Mouse (Mus musculus): Measurements from ENCODE around the gene Gadl1. TPM values are rescaled to one million over a fixed set of nuclear protein-coding genes. Genes with fewer than 3 reads are reported as not detected.

Gadl1 gene
- polyA plus RNA-seq, 1 experiment from 2014 or later = 0.37 TPM

DNA sequence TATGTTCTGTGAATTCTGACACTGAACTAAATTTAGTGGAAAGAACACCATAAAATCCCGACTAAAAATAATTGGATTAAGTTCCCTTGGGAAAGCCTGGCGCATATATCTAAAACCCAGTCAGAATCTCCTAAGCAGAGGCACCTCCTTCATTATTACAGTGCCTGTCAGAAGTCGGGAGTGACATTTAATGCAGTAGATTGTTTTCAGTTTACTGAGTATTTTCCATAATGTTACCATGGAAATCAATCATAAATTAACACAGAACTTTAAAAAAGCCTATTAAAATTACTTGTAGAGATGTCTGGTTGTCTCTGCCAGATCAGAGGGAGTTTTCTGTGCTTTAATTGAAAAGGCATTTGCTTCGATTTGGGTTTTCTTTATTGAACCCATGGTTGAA is 33.2 kb downstream of the Gadl1 start:
- Histone ChIP-seq H3K27ac (ENCODE audit: low read depth, low read length) (no peak overlapping the region), H3K4me1 (replicated peaks; ENCODE audit: control insufficient read depth, insufficient read depth, low read length) (no peaks in the 10 kb centered on the region), H3K4me2 (no peak overlapping the region), H3K9ac (ENCODE audit: low read depth, low read length) (no peak overlapping the region), H3K27me3 (replicated peaks; ENCODE audit: control insufficient read depth, insufficient read depth, low read length) (no peaks in the 10 kb centered on the region), H3K9me3 (ENCODE audit: control insufficient read depth, low read length) (no peaks in the 10 kb centered on the region), H3K36me3 (ENCODE audit: control insufficient read depth, insufficient read depth, low read length) (no peaks in the 10 kb centered on the region), H3K4me3 (ENCODE audit: low read depth, low read length) (no peak overlapping the region)
- DNase-seq (ENCODE audit: low spot score) (no peak), ATAC-seq (replicated peaks; ENCODE audit: low FRiP score) (no peak)
- WGBS = 67% methylated on average over 4 of the region's 4 CpGs

DNA sequence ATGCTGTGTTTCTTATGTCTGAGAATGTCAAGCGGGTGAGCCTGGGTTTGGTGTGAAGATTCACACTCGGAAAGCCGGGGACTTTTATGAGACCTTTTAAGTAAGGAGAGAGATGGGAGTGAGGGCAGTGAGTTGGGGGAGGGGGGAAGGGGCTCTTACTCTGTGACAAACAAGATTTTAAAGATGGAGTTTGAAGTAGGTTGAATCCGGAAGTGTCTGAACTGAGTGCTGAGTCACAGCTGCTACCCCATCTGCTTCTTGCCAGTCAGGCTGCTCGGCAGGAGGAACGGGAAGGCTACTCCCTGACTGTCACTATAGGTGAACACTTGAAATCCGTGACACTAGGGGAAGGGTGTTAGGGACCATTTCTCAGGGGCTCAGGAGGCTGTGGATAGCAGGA is 33.7 kb downstream of the Gadl1 start:
- Histone ChIP-seq H3K27ac (ENCODE audit: low read depth, low read length) (no peak overlapping the region), H3K4me2 (no peak overlapping the region), H3K27me3 (replicated peaks; ENCODE audit: control insufficient read depth, insufficient read depth, low read length) (no peaks in the 10 kb centered on the region), H3K4me3 (ENCODE audit: low read depth, low read length) (no peak overlapping the region), H3K4me1 (replicated peaks; ENCODE audit: control insufficient read depth, insufficient read depth, low read length) (no peaks in the 10 kb centered on the region), H3K9me3 (ENCODE audit: control insufficient read depth, low read length) (no peaks in the 10 kb centered on the region), H3K36me3 (ENCODE audit: control insufficient read depth, insufficient read depth, low read length) (no peaks in the 10 kb centered on the region), H3K9ac (ENCODE audit: low read depth, low read length) (no peak overlapping the region)
- no peak for ATAC-seq (replicated peaks; ENCODE audit: low FRiP score)
- no peak for DNase-seq (ENCODE audit: low spot score)
- WGBS = 29% methylated on average over 7 of the region's 7 CpGs

DNA sequence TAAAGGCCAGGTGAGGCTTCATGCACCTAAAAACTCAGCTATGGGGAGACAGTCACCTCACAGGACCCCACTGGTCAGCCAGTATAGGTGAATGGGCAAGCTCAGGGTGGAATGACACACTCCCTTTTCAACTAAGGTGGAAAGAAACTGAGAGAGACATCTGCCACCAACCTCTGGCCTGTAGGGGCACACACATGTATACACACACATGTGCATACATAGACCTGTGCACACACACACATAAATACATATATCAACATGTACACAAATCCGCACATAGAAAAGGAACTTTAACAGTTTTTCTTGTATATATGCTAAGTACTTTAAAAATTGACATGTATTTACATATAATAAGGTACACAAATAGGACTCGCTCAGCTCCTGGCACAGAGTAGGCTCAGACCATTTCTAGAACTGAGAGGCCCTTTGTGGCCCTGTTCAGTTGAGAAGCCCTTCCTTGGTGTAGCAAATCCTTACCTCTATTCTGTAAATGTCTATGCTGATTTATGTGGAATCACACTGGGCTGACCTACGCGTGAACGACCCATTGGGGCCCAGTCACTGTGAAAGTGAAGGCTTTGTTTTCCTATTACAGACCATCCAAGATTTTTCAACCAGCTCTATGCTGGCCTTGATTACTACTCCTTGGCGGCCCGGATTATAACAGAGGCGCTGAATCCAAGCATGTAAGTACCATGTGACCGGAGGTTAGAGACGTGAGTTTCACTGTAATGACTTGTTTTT is 34.5 kb downstream of the Gadl1 start:
- DNase-seq (ENCODE audit: low spot score) (no peak), ATAC-seq (replicated peaks; ENCODE audit: low FRiP score) (no peak)
- Histone ChIP-seq H3K36me3 (ENCODE audit: control insufficient read depth, insufficient read depth, low read length) (no peaks in the 10 kb centered on the region), H3K4me1 (replicated peaks; ENCODE audit: control insufficient read depth, insufficient read depth, low read length) (no peaks in the 10 kb centered on the region), H3K27ac (ENCODE audit: low read depth, low read length) (no peak overlapping the region), H3K9me3 (ENCODE audit: control insufficient read depth, low read length) (no peaks in the 10 kb centered on the region), H3K4me2 (no peak overlapping the region), H3K27me3 (replicated peaks; ENCODE audit: control insufficient read depth, insufficient read depth, low read length) (no peaks in the 10 kb centered on the region), H3K9ac (ENCODE audit: low read depth, low read length) (no peak overlapping the region), H3K4me3 (ENCODE audit: low read depth, low read length) (no peak overlapping the region)
- 91% methylated on average over 10 of the region's 10 CpGs for whole genome bisulfite sequencing

DNA sequence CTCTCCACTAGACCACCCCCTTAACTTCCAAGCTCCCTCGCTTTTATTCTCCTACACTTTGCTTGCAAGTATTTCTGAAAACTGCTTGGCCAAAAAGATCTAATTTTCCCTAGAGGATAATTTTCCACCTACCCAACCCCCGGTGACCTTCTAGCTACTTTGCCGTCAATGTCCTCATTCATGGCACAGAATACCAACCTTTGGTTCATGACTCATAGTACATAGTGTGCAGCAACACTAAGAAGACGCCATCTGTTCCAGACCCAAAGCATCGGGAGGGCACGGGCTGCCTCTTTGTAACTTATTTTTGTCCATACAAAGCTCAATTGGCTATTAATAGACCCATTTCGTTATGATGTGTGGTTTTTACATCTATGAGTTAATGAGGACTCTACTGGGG is 55.8 kb downstream of the Gadl1 start:
- 79% methylated on average over 7 of the region's 7 CpGs for WGBS
- no peaks in the 10 kb centered on the region for H3K36me3 ChIP-seq (ENCODE audit: control insufficient read depth, insufficient read depth, low read length)
- no peaks in the 10 kb centered on the region for H3K4me1 ChIP-seq (replicated peaks; ENCODE audit: control insufficient read depth, insufficient read depth, low read length)
- DNase-seq (ENCODE audit: low spot score) (no peak), ATAC-seq (replicated peaks; ENCODE audit: low FRiP score) (no peak)
- H3K4me2 ChIP-seq = no peak overlapping the region
- H3K27ac ChIP-seq (ENCODE audit: low read depth, low read length) = no peak overlapping the region
- no peaks in the 10 kb centered on the region for H3K27me3 ChIP-seq (replicated peaks; ENCODE audit: control insufficient read depth, insufficient read depth, low read length)
- H3K4me3 ChIP-seq (ENCODE audit: low read depth, low read length) = no peak overlapping the region
- no peaks in the 10 kb centered on the region for H3K9me3 ChIP-seq (ENCODE audit: control insufficient read depth, low read length)
- no peak overlapping the region for H3K9ac ChIP-seq (ENCODE audit: low read depth, low read length)

DNA sequence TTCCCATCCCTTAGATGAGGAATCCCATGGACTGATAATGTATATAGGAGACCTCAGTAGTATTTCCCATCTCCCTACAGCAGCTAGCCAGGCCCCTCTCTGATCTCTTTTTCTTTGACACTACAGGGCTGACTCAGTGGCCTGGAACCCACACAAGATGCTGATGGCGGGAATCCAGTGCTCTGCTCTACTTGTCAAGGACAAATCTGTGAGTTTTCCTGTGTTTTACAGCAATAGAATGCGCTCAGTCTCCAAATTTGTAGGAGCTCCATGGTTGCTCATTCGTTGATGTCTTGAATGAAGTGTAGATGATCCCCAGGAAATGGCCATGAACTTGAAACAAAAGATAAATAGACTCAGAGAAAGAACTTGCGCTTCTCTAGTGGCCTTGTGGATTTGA is 56.9 kb downstream of the Gadl1 start:
- Histone ChIP-seq H3K36me3 (ENCODE audit: control insufficient read depth, insufficient read depth, low read length) (no peaks in the 10 kb centered on the region), H3K27ac (ENCODE audit: low read depth, low read length) (no peak overlapping the region), H3K27me3 (replicated peaks; ENCODE audit: control insufficient read depth, insufficient read depth, low read length) (no peaks in the 10 kb centered on the region), H3K9me3 (ENCODE audit: control insufficient read depth, low read length) (no peaks in the 10 kb centered on the region), H3K4me1 (replicated peaks; ENCODE audit: control insufficient read depth, insufficient read depth, low read length) (no peaks in the 10 kb centered on the region), H3K9ac (ENCODE audit: low read depth, low read length) (no peak overlapping the region), H3K4me3 (ENCODE audit: low read depth, low read length) (no peak overlapping the region), H3K4me2 (no peak overlapping the region)
- ATAC-seq (replicated peaks; ENCODE audit: low FRiP score) = no peak
- WGBS = 80% methylated on average over 4 of the region's 4 CpGs
- DNase-seq (ENCODE audit: low spot score) = no peak

DNA sequence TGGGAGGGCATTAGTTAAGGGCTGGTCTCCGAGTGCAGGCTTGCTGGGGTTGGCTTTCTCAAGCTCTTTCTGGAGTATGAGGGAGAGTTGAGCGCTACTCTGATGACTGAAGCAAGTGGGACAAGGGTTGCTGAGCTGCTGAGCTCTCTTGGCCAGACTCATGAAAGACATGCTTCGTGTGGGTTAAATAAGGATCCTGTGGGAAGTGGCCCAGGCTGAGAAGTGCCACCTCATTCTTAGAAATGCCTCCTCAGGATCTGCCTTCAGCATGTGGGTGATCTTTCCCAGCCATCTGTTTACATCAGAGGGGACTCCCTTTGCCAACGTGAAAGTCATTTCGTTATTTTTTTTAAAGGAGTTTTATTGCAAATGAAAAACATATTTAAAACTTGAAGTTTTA is 57.5 kb downstream of the Gadl1 start:
- Histone ChIP-seq H3K36me3 (ENCODE audit: control insufficient read depth, insufficient read depth, low read length) (no peaks in the 10 kb centered on the region), H3K4me3 (ENCODE audit: low read depth, low read length) (no peak overlapping the region), H3K9me3 (ENCODE audit: control insufficient read depth, low read length) (no peaks in the 10 kb centered on the region), H3K4me2 (no peak overlapping the region), H3K4me1 (replicated peaks; ENCODE audit: control insufficient read depth, insufficient read depth, low read length) (no peaks in the 10 kb centered on the region), H3K27me3 (replicated peaks; ENCODE audit: control insufficient read depth, insufficient read depth, low read length) (no peaks in the 10 kb centered on the region), H3K9ac (ENCODE audit: low read depth, low read length) (no peak overlapping the region), H3K27ac (ENCODE audit: low read depth, low read length) (no peak overlapping the region)
- 84% methylated on average over 5 of the region's 5 CpGs for WGBS
- DNase-seq (ENCODE audit: low spot score) = no peak
- ATAC-seq (replicated peaks; ENCODE audit: low FRiP score) = no peak

DNA sequence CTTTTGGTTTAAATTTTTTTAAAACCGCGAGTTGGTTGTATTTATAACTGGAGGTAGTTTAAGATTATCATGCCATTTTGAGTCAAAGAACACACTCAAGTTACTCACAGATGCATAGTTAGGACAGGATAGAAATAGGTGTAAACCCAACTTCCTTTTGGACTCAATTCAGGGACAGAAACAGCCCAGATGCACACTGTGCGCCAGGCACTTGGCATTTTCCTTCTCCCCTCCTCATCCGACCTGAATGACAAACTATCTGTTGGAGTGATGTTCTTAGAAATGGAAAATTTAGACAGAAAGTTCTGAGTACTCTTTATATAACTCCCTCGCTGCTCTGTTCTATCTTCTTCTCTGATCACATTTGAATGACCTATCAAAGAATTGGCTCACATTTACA is 58.4 kb downstream of the Gadl1 start:
- Histone ChIP-seq H3K4me2 (no peak overlapping the region), H3K36me3 (ENCODE audit: control insufficient read depth, insufficient read depth, low read length) (no peaks in the 10 kb centered on the region), H3K4me3 (ENCODE audit: low read depth, low read length) (no peak overlapping the region), H3K27ac (ENCODE audit: low read depth, low read length) (no peak overlapping the region), H3K4me1 (replicated peaks; ENCODE audit: control insufficient read depth, insufficient read depth, low read length) (no peaks in the 10 kb centered on the region), H3K9me3 (ENCODE audit: control insufficient read depth, low read length) (no peaks in the 10 kb centered on the region), H3K27me3 (replicated peaks; ENCODE audit: control insufficient read depth, insufficient read depth, low read length) (no peaks in the 10 kb centered on the region), H3K9ac (ENCODE audit: low read depth, low read length) (no peak overlapping the region)
- DNase-seq (ENCODE audit: low spot score) (no peak), ATAC-seq (replicated peaks; ENCODE audit: low FRiP score) (no peak)
- 83% methylated on average over 5 of the region's 5 CpGs for WGBS

DNA sequence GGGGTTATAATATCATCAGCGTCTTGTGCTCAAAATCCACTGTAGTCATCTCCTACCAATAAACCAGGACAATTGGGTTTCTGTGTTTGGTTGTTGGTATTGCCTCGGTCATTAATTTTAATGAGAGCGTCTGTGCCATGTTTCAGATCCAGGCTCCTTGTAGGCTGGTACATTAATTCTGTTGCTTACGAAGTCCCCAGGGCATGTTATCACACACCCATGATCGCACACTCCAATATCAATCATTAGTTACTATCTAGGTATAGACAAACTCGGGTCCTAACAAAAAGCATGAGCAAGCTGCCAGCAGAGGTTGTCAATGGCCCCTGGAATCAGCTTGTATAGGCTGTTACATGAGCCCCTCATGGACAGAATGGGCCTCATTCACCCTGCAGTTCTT is 67.6 kb downstream of the Gadl1 start:
- DNase-seq (ENCODE audit: low spot score) (no peak), ATAC-seq (replicated peaks; ENCODE audit: low FRiP score) (no peak)
- Histone ChIP-seq H3K9me3 (ENCODE audit: control insufficient read depth, low read length) (no peaks in the 10 kb centered on the region), H3K4me1 (replicated peaks; ENCODE audit: control insufficient read depth, insufficient read depth, low read length) (no peaks in the 10 kb centered on the region), H3K4me3 (ENCODE audit: low read depth, low read length) (no peak overlapping the region), H3K9ac (ENCODE audit: low read depth, low read length) (no peak overlapping the region), H3K27me3 (replicated peaks; ENCODE audit: control insufficient read depth, insufficient read depth, low read length) (no peaks in the 10 kb centered on the region), H3K27ac (ENCODE audit: low read depth, low read length) (no peak overlapping the region), H3K4me2 (no peak overlapping the region), H3K36me3 (ENCODE audit: control insufficient read depth, insufficient read depth, low read length) (no peaks in the 10 kb centered on the region)
- WGBS = 88% methylated on average over 6 of the region's 6 CpGs

DNA sequence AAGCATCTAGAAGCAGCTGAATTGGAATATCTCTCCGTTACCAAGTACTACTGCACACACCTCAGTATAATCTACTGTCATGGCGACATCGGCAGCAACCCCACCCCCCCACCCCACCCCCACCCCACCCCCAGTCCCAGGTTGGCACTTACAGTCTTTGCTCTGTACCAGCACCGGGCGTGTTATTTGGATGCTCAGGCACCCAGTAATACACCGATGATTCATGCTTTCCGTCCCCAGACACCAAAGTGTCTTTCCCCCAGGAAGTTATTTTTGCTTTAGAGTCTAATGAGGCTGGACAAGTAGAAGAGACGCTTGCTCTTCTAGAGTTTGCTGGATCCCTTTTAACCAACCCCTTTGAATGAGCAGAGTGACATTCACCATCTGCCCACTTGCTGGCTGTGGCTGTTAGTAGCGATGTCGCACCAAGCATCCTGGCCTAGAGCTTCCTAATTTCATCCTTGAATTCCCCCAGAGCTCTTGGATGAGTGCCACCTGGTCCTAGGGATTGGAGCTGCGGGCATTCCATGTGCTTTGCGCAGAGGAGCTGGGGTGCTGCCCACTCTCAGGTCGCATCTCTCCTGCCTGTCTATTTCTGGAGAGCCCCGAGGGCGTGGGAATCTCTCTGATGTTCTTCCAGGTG is 68.5 kb downstream of the Gadl1 start:
- no peaks in the 10 kb centered on the region for H3K27me3 ChIP-seq (replicated peaks; ENCODE audit: control insufficient read depth, insufficient read depth, low read length)
- DNase-seq (ENCODE audit: low spot score) = no peak
- H3K9ac ChIP-seq (ENCODE audit: low read depth, low read length) = no peak overlapping the region
- no peak for ATAC-seq (replicated peaks; ENCODE audit: low FRiP score)
- no peak overlapping the region for H3K4me2 ChIP-seq
- H3K4me3 ChIP-seq (ENCODE audit: low read depth, low read length) = no peak overlapping the region
- no peaks in the 10 kb centered on the region for H3K9me3 ChIP-seq (ENCODE audit: control insufficient read depth, low read length)
- no peaks in the 10 kb centered on the region for H3K4me1 ChIP-seq (replicated peaks; ENCODE audit: control insufficient read depth, insufficient read depth, low read length)
- no peaks in the 10 kb centered on the region for H3K36me3 ChIP-seq (ENCODE audit: control insufficient read depth, insufficient read depth, low read length)
- no peak overlapping the region for H3K27ac ChIP-seq (ENCODE audit: low read depth, low read length)
- 89% methylated on average over 15 of the region's 15 CpGs for WGBS

Measured in liver, embryonic 11.5 days (tissue).